Mouse (Mus musculus) neural tube, embryonic 12.5 days (tissue): Measurements from ENCODE around the gene Slc51a. TPM values are rescaled to one million over a fixed set of nuclear protein-coding genes. Genes with fewer than 3 reads are reported as not detected.
"Not testable (repeated sequence)": the region's sequence is repeated elsewhere in the genome, so short reads cannot be mapped to it uniquely, and the experiment has no call there.

Source experiments
- ATAC-seq: fragments of 200-750 bp; cut with Nextera tagmentation; 2 replicates; pipeline ENCODE4 v1.8.0; 2017; ENCODE audit warnings: low read depth, mild to moderate bottlenecking, moderate TSS enrichment, moderate library complexity; ENCODE audit not compliant: low FRiP score
- H3K27ac ChIP-seq: fragments of 300-500 bp; sonication (generic); 2 replicates; pipeline ENCODE4 v1.5.1; 2016
- H3K27me3 ChIP-seq: fragments of 300-500 bp; sonication (generic); replicated peaks from 2 replicates; pipeline ENCODE4 v1.6.1; 2016; ENCODE audit warnings: mild to moderate bottlenecking
- H3K36me3 ChIP-seq: fragments of 300-500 bp; sonication (generic); 2 replicates; pipeline ENCODE4 v1.6.1; 2016; ENCODE audit warnings: mild to moderate bottlenecking
- H3K4me1 ChIP-seq: fragments of 300-500 bp; sonication (generic); 2 replicates; pipeline ENCODE4 v1.6.1; 2016
- H3K4me2 ChIP-seq: fragments of 300-500 bp; sonication (generic); replicated peaks from 2 replicates; pipeline ENCODE4 v1.6.1; 2016; ENCODE audit warnings: mild to moderate bottlenecking
- H3K4me3 ChIP-seq: fragments of 300-500 bp; sonication (generic); 2 replicates; pipeline ENCODE4 v1.5.1; 2016
- H3K9ac ChIP-seq: fragments of 300-500 bp; sonication (generic); 2 replicates; pipeline ENCODE4 v1.6.1; 2016; ENCODE audit warnings: mild to moderate bottlenecking
- H3K9me3 ChIP-seq: fragments of 300-500 bp; sonication (generic); 2 replicates; pipeline ENCODE4 v1.6.1; 2016; ENCODE audit warnings: mild to moderate bottlenecking
- WGBS: fragments of 180-500 bp; shearing (Covaris S2); methylation state at CpG from one replicate; pipeline ENCODE4 v1.1.7; 2016; 5-methylcytosine and 5-hydroxymethylcytosine counted together
- polyA plus RNA-seq: library from polyadenylated mRNA; unstranded; fragments of >200 nt; fragmentation: Nextera tagmentation; extraction: Ambion mirVana; gene quantifications from 2 replicates; pipeline ENCODE4 v1.2.1, GENCODE M21; 2016

Gene Slc51a
- polyA plus RNA-seq, 1 experiment from 2014 or later: 0.22 TPM

DNA sequence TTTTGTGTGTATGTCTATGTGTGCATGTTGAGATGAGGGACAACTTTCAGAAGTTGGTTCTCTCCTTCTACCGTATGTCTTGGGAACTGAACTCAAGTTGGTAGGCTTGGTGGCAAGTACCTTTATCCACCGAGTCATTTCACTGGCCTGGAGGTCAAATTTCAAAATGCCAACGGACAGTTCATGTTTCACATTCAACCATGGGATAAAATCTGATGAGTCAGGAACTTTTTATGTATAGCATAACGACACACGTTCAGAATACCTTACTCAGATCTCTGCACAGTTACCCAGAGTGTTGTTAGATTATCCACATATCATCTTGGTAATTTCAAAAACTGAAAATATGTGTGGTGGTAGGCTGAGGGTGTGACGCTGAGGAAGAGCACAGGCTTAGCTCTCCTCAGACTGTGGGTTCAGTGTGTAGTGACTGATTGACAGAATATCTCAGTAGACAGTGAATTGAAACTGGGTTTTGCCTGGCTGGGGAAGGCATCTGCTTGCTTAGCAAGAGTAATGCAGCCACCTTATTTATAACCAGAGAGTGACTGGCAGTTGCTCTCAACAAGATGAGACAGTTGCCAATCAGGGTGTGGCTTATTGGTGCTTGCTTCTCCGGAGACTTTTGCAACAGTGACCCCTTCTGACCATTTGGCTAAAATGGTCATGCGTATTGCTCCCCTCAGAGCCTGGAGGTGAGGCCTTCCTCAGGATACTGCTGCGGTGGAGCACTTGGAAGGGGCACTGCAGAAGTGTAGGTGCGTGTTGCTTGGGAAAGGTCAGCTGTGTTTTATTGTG, 29.9 kb downstream of the Slc51a start:
- no peak for ATAC-seq
- Histone ChIP-seq H3K9me3 (no peaks in the 10 kb centered on the region), H3K27me3 (no peaks in the 10 kb centered on the region), H3K9ac (no peak overlapping the region), H3K36me3 (peaks cover 22% of the 10 kb centered on the region), H3K4me1 (no peaks in the 10 kb centered on the region), H3K4me2 (no peak overlapping the region), H3K27ac (no peak overlapping the region), H3K4me3 (no peak overlapping the region)
- 69% methylated on average over 10 of the region's 10 CpGs for WGBS

DNA sequence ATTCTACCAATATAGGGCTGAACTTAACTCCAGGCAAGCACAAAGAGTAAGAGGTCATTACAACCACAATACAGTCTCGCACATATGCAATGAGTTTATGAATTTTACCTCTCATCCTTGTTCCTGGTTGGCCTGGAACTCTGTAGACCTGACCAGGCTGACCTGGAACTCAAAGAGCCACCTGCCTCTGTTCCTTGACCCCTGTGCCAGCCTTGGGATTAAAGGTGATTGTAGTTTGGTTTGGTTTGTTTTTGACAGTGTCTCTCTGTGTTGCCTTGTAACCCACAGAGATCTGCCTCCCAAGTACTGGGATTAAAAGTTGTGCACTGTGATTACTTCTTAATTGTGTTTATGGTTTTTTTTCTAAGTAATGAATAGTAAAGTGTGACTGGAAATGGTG, 30.9 kb downstream of the Slc51a start:
- Histone ChIP-seq H3K9me3 (no peaks in the 10 kb centered on the region), H3K27me3 (no peaks in the 10 kb centered on the region), H3K36me3 (peaks cover 29% of the 10 kb centered on the region), H3K9ac (no peak overlapping the region), H3K4me1 (no peaks in the 10 kb centered on the region), H3K4me2 (no peak overlapping the region), H3K27ac (no peak overlapping the region), H3K4me3 (no peak overlapping the region)
- WGBS: 98% methylated on average over 1 of the region's 1 CpGs
- ATAC-seq: no peak

DNA sequence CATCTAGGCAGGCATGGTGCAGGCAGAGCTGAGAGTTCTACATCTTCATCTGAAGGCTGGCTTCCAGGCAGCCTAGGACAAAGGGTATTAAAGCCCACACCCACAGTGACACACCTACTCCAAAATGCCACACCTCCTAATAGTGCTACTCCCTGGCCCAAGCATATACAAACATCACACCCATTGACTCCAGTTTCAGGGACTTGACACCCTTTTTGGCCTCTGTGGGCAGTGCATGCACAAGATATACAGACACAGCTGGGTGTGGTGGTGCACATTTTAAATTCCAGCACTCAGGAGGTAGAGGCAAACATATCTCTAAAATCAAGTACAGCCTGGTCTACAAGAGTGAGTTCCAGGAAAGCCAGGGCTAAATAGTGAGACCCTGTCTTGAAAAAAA, 31.6 kb downstream of the Slc51a start:
- ATAC-seq: no peak
- Histone ChIP-seq H3K9ac (no peak overlapping the region), H3K27ac (no peak overlapping the region), H3K4me3 (no peak overlapping the region), H3K36me3 (peaks cover 29% of the 10 kb centered on the region), H3K27me3 (no peaks in the 10 kb centered on the region), H3K4me2 (no peak overlapping the region), H3K4me1 (no peaks in the 10 kb centered on the region), H3K9me3 (no peaks in the 10 kb centered on the region)

DNA sequence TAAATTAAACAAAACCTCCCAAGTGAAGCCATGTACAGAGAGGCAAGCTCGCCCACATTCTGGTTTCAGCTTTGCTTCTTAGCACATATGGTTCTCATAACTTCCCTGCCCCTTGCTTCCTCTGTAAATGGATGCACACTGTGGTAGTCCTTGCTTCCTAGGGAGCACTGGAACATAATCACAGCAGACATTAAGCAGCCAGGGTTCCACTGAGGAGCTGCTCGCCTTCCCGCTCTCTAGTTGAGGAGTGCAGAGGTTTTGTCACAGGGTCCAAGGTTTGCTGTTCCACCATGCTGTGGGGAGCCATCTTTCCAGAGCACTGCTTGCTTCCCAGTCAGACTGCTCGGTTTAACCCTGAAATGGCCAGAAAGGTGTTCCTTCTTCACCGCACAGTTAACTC, 33.0 kb downstream of the Slc51a start:
- peaks cover 29% of the 10 kb centered on the region for H3K36me3 ChIP-seq
- no peak overlapping the region for H3K4me2 ChIP-seq
- no peak for ATAC-seq
- no peaks in the 10 kb centered on the region for H3K9me3 ChIP-seq
- no peak overlapping the region for H3K9ac ChIP-seq
- WGBS: 82% methylated on average over 5 of the region's 5 CpGs
- H3K27ac ChIP-seq: no peak overlapping the region
- no peaks in the 10 kb centered on the region for H3K27me3 ChIP-seq
- H3K4me3 ChIP-seq: no peak overlapping the region
- H3K4me1 ChIP-seq: no peaks in the 10 kb centered on the region

GRCm38 (mm10) chr16:32453102-32453501, 34.6 kb downstream of the Slc51a start:
- Histone ChIP-seq H3K9ac (no peak overlapping the region), H3K4me1 (no peaks in the 10 kb centered on the region), H3K27me3 (no peaks in the 10 kb centered on the region), H3K36me3 (peaks cover 29% of the 10 kb centered on the region), H3K27ac (no peak overlapping the region), H3K4me2 (no peak overlapping the region), H3K4me3 (no peak overlapping the region), H3K9me3 (no peaks in the 10 kb centered on the region)
- no peak for ATAC-seq
- 95% methylated on average over 8 of the region's 8 CpGs for WGBS

DNA sequence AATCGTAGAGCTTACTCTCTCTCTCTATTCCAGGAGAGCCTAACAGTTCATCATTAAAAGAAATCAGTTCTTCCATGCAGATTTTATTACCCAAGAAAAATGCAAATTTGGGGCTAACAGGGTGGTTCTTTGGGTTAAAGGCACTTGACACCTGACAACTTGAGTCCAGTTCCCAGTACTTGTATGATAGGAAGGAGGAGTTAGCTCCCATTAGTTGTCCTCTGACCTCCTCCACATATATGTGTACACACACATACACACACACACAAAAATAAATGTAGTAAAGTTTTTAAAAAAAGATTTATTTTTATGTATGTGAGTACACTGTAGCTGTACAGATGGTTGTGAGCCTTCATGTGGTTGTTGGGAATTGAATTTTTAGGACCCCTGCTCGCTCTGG, 37.5 kb downstream of the Slc51a start:
- Histone ChIP-seq H3K9me3 (no peaks in the 10 kb centered on the region), H3K9ac (no peak overlapping the region), H3K4me1 (no peaks in the 10 kb centered on the region), H3K27me3 (no peaks in the 10 kb centered on the region), H3K36me3 (peaks cover 13% of the 10 kb centered on the region), H3K4me3 (no peak overlapping the region), H3K27ac (no peak overlapping the region), H3K4me2 (no peak overlapping the region)
- no peak for ATAC-seq
- WGBS: 97% methylated on average over 2 of the region's 2 CpGs

DNA sequence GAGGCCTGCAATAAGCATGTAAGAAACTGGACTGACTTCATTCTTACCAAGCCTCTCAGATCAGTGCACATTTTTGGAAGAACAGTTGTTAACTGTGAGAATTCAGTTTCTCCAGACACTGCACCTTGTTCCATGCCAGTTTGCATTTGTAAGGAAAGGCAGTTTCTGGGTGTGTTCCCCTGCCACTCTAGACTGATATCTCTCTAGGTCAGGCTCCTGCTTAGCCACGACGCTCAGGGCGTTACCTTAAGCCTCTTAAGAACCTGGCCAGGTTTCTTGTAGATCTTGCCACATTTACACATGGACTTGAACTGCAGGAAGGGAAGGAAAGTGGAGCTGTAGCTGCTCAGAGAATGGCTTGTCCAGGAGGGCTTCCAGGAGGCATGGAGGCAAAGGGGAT, 38.0 kb downstream of the Slc51a start:
- H3K36me3 ChIP-seq: peaks cover 12% of the 10 kb centered on the region
- no peaks in the 10 kb centered on the region for H3K4me1 ChIP-seq
- no peak overlapping the region for H3K4me2 ChIP-seq
- no peak overlapping the region for H3K4me3 ChIP-seq
- no peaks in the 10 kb centered on the region for H3K27me3 ChIP-seq
- WGBS: 96% methylated on average over 3 of the region's 3 CpGs
- ATAC-seq: no peak
- H3K27ac ChIP-seq: no peak overlapping the region
- no peaks in the 10 kb centered on the region for H3K9me3 ChIP-seq
- no peak overlapping the region for H3K9ac ChIP-seq

DNA sequence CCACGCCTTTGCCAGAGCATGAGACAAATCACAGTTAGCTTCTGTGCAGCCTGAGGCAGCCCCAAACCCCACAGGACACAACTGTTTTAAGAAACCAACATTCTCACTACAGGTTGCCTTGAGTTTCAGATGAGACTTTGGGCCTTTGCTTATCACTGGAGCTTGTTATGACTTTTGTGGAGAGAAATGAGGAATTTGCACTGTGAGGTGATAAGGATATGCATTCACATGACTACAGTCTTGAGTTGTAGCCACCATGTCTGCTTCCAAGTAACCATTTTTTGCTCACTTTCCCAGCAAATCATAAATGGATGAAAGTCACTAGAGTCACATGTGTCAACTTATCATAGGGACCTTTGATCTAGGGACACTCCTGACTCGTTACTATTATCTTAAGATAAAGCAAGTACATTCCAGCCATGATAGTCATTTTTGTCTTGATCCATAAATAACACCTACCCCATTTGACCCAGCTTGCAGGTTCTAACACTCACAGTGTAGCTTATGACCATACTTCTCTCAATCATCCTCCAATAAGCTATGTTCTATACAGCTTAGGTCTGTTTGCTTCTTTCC, 41.0 kb downstream of the Slc51a start:
- Histone ChIP-seq H3K9ac (no peak overlapping the region), H3K27ac (no peak overlapping the region), H3K36me3 (no peaks in the 10 kb centered on the region), H3K4me2 (no peak overlapping the region), H3K4me1 (no peaks in the 10 kb centered on the region), H3K27me3 (no peaks in the 10 kb centered on the region), H3K9me3 (no peaks in the 10 kb centered on the region), H3K4me3 (no peak overlapping the region)
- no peak for ATAC-seq
- WGBS: 88% methylated on average over 2 of the region's 2 CpGs

GRCm38 (mm10) chr16:32445558-32445957, 42.1 kb downstream of the Slc51a start:
- Histone ChIP-seq H3K4me3 (no peak overlapping the region), H3K9ac (no peak overlapping the region), H3K27ac (no peak overlapping the region), H3K4me2 (no peak overlapping the region), H3K9me3 (no peaks in the 10 kb centered on the region), H3K4me1 (no peaks in the 10 kb centered on the region), H3K36me3 (peaks cover under 1% of the 10 kb centered on the region; the same call in 1 of the 2 replicates), H3K27me3 (no peaks in the 10 kb centered on the region)
- ATAC-seq: no peak
- WGBS: 89% methylated on average over 1 of the region's 1 CpGs

DNA sequence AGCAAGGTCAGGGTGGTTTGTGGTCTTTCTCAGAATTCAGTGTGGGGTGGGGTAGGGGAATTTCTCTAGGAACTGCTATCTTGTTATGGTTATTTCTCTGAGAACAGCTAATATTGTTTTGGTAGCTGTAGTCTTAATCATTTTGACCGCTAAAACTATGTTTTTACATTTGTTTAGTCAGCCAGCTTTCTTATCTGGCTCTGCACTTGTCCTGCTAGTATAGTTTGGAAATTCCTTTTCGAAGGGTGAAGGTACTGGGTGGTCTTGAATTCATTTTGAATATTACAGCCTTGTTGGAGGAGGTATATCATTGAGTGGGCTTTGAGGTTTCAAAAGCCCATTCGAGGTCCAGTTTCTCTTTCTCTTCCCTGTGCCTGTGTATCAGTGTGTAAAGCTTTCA, 43.1 kb downstream of the Slc51a start:
- WGBS: 93% methylated on average over 3 of the region's 3 CpGs
- not testable (repeated sequence) for H3K4me3 ChIP-seq, ATAC-seq, H3K4me2 ChIP-seq, H3K9ac ChIP-seq, H3K36me3 ChIP-seq, H3K4me1 ChIP-seq, H3K27me3 ChIP-seq, H3K27ac ChIP-seq, H3K9me3 ChIP-seq

- no peak for ATAC-seq
- H3K36me3 ChIP-seq: peaks cover 8% of the 10 kb centered on the region; the same call in 1 of the 2 replicates
- H3K9me3 ChIP-seq: no peaks in the 10 kb centered on the region
Measured at GRCm38 (mm10) chr16:32441432-32441831, 46.2 kb downstream of the Slc51a start.

DNA sequence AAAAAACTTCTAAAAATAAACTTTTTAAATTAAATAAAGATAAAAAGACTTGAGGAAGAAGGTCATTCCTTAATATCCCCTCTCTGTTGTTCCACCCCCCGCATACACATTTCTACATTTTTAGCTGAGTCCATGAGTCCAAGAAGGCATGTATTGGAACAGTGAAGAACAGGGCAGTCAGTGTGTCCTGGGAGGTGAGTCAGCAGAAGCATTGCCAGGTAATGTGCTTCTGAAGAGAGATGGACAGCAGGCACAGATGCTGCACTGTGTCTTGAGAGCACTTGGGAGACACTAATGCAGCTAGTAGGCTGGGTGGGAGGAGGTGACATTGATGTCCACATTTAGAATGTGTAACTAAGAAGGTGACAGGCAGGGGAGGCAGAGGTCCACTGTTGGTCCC, 50.4 kb downstream of the Slc51a start:
- no peaks in the 10 kb centered on the region for H3K9me3 ChIP-seq
- H3K27me3 ChIP-seq: no peaks in the 10 kb centered on the region
- no peak overlapping the region for H3K9ac ChIP-seq
- H3K36me3 ChIP-seq: peaks cover 8% of the 10 kb centered on the region; the same call in 1 of the 2 replicates
- H3K4me1 ChIP-seq: no peaks in the 10 kb centered on the region
- ATAC-seq: no peak
- no peak overlapping the region for H3K27ac ChIP-seq
- H3K4me3 ChIP-seq: no peak overlapping the region
- 98% methylated on average over 1 of the region's 1 CpGs for WGBS
- no peak overlapping the region for H3K4me2 ChIP-seq

More at GRCm38 (mm10) chr16:32441432-32441831, 46.2 kb downstream of the Slc51a start:
- no peak overlapping the region for H3K4me3 ChIP-seq
- no peaks in the 10 kb centered on the region for H3K27me3 ChIP-seq
- 95% methylated on average over 3 of the region's 3 CpGs for WGBS
- H3K27ac ChIP-seq: no peak overlapping the region
- no peak overlapping the region for H3K9ac ChIP-seq
- H3K4me1 ChIP-seq: no peaks in the 10 kb centered on the region
- H3K4me2 ChIP-seq: no peak overlapping the region

- no peak overlapping the region for H3K4me2 ChIP-seq
- H3K9ac ChIP-seq: no peak overlapping the region
- H3K27me3 ChIP-seq: no peaks in the 10 kb centered on the region
Measured at GRCm38 (mm10) chr16:32436657-32437056, 51.0 kb downstream of the Slc51a start.

More at GRCm38 (mm10) chr16:32436657-32437056, 51.0 kb downstream of the Slc51a start:
- Histone ChIP-seq H3K9me3 (no peaks in the 10 kb centered on the region), H3K4me1 (peaks cover 6% of the 10 kb centered on the region; the same call in 1 of the 2 replicates), H3K4me3 (no peak overlapping the region), H3K36me3 (peaks cover 8% of the 10 kb centered on the region; the same call in 1 of the 2 replicates), H3K27ac (no peak overlapping the region)
- WGBS: 82% methylated on average over 1 of the region's 1 CpGs
- ATAC-seq: no peak
